Mouse (Mus musculus): ENCODE measurements around the gene Med10. TPM values are rescaled to one million over a fixed set of nuclear protein-coding genes. Genes with fewer than 3 reads are reported as not detected.

Med10 gene
- total RNA-seq (2023) = 10 to 100 TPM; 38.5 to 41.0 TPM

DNA sequence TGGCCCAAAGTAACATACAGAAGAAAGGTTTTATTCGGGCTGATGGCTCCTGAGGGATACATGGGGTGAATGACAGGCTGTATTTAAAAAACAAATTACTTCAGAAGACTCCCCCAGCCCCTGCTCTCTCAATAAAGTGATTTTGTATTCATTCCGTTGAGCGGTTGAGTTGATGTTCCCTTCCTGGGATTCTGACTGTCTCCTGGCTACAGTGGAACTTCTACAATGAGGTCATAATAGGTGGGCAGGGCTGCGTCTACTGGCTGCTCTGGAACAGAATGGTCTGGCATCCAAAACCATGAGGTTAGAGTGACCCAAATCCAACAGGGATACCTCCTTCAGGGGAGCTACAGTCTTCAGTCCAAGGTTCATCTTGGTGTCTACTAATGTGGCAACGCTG is at the start of gene Med10:
Gene Med10 (plus strand): TSS at position 301 of the 400 bp plus-strand sequence.

Other genes starting within 250 kb of the Med10 start
- 1 to 10 TPM in 1 of 2 experiments, under 1 TPM in 1; 0.83 to 2.5 TPM for gene Srd5a1, start 191.0 kb upstream of the Med10 start, total RNA-seq (2023)
- gene Ube2ql1, start 62.5 kb upstream of the Med10 start, total RNA-seq (2023) = not detected

Measured in neutrophil, adult 83 days (primary cell).